Mouse (Mus musculus) spleen, postnatal 4 days (tissue): ENCODE measurements around the gene Esyt3.

Experiments
- DNase-seq, 2 experiments: peaks; one replicate each; pipeline ENCODE4 v3.0.0; 2022; ENCODE audit warnings: low spot score in 2 of 2

Gene Esyt3

DNA sequence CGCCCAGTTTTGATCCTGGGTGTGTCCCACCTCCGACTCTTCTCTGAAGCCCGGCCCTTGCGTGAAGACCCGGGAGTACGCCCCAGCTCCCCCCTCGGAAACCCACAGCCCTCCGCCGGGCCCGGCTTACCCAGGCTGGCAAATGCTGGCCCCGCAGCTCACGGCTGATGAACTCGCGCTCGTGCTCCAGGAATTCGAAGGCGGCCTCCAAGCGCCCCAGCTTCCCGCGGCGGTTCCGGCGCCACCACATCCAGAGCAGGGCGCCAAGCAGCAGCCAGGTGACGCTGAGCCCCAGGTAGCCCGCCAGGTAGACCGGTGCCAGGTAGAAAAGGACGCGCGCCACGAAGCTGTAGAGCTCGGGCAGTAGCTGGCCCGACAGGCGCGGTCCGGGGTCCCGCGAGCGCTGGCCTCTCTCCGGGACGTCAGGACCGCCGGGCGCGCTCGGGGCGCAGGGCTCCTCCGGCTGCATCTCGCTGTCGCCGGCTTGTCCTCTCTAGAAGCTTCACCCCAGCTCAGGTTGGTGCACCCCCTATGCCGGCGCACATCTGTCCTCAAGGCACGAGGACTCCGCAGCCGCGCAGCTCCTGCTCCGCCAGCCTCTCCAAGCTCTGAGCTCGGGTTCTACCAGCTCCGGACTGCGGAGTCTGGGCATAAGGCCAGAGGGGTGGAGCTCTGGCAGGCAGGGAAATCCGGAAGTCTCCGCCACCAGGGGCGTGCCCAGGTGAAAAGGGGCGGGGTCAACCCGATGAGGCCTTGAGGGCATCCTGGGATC lies at the start of gene Esyt3:
Gene Esyt3 (minus strand): TSS at position 637 of the 772 bp plus-strand sequence.
- no peak for DNase-seq

GRCm38 (mm10) chr9:99401288-99401974 lies 43.1 kb upstream of the Esyt3 start:
- no peak for DNase-seq

DNA sequence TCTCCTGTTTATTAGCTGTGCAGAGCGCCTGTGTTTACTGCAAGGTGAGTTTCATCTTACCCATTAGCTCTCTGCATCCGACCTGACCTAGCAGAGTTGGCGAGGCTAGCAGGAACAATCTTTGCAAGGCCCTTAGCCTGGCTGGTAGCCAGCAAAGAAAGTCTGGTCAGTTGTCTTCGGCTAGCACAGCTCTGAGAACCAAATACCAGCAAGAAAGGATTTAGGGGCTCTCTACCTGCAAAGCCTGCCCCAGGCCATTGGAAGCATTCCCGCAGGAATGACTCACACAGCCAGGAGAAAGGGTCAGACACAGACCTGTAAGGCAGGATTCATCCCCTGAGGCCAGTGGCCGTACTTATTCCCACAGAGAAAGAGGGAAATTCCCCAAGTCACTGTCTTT lies 42.4 kb upstream of the Esyt3 start:
- DNase-seq, result no peak

DNA sequence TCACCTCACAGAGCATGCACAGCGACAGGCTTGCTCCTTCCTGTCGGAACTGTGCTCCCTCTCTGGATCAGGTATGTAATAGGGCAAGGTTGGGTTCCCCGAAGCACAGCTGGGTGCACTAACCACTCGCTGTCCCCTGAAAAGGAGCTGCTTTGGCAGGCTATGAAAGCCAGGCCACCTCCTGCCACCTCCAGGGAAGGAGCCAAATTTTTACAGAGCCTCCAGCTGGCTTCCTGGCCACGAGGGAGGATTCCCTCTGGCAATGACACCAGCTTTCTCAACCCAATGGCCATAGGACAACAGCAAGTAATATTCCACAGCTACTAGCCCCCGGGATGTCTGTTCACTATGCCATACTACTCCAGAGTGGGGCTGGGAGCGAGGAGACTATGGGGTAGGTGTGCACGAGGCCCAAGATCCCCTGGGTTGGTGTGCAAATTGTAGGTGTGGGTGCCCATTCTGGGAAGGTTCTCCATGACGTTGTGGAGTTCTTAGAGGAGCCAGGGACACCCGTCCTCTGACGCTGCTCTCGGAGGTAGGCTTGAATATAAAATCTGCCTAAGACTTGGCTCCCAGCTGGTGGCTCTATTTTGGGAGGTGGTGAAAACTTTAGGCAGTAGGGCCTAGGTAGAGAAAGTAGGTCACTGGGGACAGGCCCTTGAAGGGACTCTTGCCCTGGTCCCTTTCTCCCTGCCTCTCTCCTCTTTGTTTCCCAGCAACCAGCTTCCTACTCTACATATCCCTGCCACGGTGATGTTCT lies 38.9 kb upstream of the Esyt3 start:
- DNase-seq, result no peak

- no peak for DNase-seq
Measured at GRCm38 (mm10) chr9:99394366-99394765, 36.0 kb upstream of the Esyt3 start.

DNA sequence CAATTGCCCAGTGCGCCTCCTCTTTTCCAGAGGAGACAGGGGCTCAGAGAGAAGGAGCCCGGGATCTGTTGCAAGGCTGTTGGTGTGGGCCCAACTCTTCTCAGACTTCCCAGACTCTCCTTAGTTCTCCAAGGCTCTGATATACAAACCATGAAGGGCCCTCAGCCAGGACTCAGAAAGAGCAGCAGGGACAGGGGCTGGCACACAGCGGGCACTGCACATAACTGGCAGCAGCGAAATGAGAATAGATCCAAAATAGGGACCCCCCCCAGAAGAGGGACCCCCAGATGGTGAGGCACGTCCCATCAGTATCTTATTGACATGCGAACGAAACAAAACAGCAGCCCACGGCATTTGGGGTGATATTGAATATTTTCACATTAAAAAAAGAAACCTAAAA lies 34.8 kb upstream of the Esyt3 start:
- DNase-seq, result no peak

DNA sequence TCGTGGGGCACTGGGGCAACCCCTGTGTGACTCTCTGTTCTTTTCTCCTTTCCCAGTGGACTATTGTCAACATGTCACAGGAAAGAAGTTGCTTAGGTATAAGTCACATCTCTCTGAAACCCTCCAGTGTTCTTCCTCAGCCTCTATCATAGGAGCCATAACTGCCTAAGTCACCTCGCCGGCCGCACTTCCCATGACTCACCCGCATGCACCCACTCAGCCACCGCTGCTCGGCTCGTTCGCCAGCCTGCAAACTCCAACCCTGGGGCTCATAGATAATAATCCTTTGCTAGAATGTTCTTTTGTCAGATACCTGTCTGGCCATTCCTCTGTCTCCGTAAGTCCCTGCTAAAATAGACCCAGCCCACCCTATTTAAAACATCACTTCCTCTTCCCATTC lies 33.2 kb upstream of the Esyt3 start:
- no peak for DNase-seq

- no peak for DNase-seq
Measured at GRCm38 (mm10) chr9:99390716-99391115, 32.4 kb upstream of the Esyt3 start.

- no peak for DNase-seq
Measured at GRCm38 (mm10) chr9:99390201-99390600, 31.8 kb upstream of the Esyt3 start.

GRCm38 (mm10) chr9:99389506-99389905 lies 31.1 kb upstream of the Esyt3 start:
- no peak for DNase-seq

GRCm38 (mm10) chr9:99388856-99389255 lies 30.5 kb upstream of the Esyt3 start:
- DNase-seq, result no peak

- no peak for DNase-seq
Measured at GRCm38 (mm10) chr9:99388078-99388477, 29.7 kb upstream of the Esyt3 start.

- no peak for DNase-seq
Measured at GRCm38 (mm10) chr9:99382556-99382955, 24.2 kb upstream of the Esyt3 start.

GRCm38 (mm10) chr9:99379194-99379593 lies 20.8 kb upstream of the Esyt3 start:
- no peak for DNase-seq

DNA sequence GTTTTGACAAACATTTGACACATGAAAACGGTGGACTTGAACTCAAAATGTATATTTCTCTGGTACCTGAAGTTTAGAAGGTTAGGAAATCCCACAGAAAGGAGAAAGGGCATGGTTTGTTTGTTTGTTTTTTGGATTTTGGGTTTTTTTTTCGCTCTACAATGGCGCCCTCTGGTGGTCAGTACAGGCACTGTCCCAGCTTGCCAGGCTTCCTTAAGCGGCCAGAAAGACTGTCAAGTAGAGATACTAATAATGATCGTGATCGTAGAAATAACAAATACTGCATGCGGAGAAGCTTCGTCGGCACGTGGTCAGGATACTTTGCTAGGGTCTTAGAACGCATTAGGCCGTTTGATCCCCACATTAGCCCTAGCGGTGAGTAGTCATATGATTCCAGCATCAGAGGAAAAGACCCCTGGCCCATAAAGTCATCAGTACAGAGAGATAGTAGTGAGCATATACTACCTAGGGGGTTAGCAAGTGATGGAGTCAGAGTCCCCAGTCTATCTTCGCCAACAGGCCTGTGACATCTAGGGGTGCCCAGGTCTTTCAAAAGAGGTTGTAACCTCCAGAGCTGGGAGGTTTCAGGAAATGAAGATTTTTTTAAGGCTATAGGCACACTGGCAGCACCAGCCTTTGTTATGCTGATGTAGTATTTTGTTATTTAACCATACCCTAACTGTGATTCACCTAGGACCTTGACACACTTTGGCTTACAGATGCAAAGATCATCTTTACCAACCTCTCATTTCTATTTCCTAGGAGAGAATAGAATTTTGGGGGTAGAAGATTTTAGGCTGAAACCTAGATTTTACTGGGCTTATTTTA lies 18.4 kb upstream of the Esyt3 start:
- DNase-seq, result peak; percentile 31 to 80

DNA sequence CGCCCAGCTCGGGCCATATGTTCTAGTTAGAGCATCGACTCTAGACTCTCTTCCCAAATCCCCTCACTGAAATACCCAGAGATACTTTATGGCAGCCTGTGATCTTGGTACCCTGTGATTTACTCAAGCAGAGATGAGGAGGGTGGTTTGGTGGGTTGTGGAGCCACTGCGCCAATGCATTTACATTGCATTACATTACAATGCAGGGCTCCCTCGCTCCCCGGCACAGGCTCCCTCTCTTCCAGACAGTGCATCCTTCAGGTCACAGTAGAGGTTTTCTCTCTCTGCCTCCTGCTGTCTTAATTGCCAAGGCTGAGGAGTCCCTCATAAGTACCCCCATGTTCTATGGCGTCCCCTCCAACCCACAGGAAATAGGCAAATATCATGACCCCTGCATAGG lies 10.1 kb upstream of the Esyt3 start:
- no peak for DNase-seq

GRCm38 (mm10) chr9:99365906-99366305 lies 7.5 kb upstream of the Esyt3 start:
- no peak for DNase-seq

- no peak for DNase-seq
Measured at GRCm38 (mm10) chr9:99363076-99363475, 4.7 kb upstream of the Esyt3 start.

DNA sequence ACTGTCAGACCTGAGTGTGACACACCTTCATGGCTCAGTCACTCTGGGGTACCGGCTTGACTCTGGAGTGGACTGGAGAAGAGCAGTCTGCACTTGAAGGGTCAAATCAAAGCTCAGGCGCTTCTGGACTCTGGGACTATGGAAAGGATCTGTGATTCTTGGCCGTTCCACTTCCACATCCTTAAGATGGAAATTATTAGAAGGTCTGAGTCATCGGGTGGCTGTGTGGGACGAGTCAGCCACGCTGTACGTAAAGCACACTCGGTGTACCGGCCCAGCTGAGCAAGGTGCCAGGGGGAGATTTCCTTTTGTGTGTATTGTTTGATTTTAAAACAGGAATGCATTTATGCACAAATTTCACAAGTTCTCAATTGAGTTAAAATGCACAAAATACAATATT lies 3.6 kb upstream of the Esyt3 start:
- DNase-seq, result no peak

DNA sequence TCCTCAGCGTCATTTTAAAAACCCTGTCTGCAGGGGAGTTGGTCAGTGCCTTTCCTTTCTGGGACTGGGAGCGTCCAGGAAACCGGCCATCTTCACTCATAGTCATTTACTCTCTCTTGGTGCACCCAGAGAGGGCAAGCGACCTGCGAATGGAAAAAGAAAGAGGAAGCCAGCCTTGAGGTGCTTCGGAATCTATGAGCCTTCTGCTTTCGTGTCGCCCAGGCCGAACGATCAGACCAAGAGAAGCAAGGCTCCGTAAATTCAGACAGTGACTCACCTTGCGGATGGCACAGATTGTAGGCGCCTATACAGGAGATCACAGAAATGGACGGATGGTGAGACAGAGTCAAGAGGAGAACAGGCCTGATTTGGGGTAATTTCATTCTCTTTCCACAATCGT lies 655 bp upstream of the Esyt3 start:
- DNase-seq, result no peak

DNA sequence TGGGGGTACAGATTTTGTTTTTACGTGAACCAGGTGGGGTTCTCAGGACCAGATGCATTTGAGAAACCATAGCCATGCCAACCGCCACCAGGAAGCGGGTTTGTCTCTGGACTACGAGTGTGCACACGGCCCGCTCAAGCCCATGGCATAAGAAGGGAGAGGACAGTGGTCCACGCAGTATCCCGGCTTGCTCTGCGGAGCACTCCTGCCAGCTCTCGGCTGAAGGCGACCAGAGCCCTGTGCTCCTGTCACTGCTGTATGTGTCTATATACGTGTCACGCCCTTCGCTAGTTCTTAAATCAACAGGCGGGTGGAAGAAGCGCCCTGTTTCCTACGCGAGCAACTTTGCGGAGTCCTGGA lies 816 bp downstream of the Esyt3 start:
- no peak for DNase-seq

DNA sequence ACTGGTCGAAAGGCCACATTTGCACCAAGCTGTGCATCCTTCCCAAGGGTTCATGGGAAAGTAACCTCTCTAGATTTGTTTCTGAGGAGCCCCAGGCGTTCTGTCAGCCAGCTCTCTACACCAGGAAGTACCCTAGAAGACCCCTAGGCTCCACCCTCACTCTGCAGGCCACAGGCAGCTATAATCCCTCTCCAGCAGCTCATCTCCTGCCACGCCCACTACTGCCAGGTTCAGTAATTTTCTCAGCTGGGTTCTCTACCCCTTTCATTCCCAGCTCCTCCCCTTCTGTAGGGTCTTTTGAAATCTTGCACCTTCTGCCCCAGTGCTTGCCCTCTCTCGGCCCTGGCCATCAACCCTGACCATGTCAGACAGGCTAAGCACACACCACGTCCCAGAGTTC lies 2.4 kb downstream of the Esyt3 start:
- no peak for DNase-seq
